ENCODE assay signal across 29 mouse cellular contexts in the genomic region with DNA sequence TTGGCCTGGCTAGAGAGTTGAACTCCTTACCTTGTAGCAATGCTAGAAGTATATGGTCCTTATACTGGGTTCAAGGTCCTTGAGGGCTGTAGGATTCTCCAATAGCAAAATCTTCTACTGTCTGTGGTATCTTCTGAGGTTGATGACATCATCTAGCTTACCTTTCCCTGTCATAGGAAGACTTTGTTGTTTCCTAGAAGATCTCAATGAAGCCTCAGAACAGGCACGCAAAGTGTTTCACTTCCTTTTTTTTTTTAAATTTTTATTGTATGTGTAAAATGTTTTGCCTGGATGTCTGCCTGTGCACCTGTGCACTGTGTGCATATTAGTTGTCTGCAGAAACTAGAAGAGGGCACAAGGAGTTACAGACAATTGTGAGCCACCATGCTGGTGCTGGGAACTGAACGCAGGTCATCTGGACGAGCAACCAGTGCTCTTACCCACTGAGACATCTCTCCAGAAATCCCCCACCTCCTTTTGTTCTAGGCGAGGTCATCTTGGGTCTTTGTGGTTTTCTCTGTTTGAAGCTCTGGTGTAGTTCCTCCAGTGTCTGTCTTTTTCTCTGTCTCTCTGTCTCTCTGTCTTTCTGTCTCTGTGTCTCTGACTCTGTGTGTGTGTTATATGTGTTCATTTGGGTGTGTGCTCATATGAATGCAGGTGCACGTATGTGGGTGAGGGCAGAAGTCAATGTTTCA. TPM values are rescaled to one million over a fixed set of nuclear protein-coding genes. Genes with fewer than 3 reads are reported as not detected.
DNase-seq lines count a peak whose midpoint lies in the region; ATAC-seq and TF ChIP-seq lines count a peak whose summit lies in the region.
"Had no signal": no experiment of that assay in that cellular context is flagged by ENCODE, and none has a peak within 500 bp of the region (broad histone marks: within the 10 kb centered on the region; RNA-seq: fewer than 3 reads in every experiment).

No protein-coding gene starts in this region.

- H3K79me2 ChIP-seq in CH12.LX (replicated peaks; ENCODE audit: control insufficient read depth, extremely low read depth, insufficient read depth, poor library complexity, severe bottlenecking), result no peaks in the 10 kb centered on the region

- 0 out of 2 replicates have a peak, but pooled peaks have one; percentile 15 for ATAC-seq in liver, postnatal 0 days
- ATAC-seq in granulocyte monocyte progenitor cell, adult 5-6 weeks (replicated peaks; ENCODE audit: poor library complexity, severe bottlenecking), result peak; percentile 82
- ATAC-seq: forebrain, embryonic 16.5 days; hindbrain, embryonic 16.5 days; intestine, postnatal 0 days had no signal

- no peak for TF ChIP-seq CTCF in liver, postnatal 0 days (IDR thresholded peaks at IDR 0.05; ENCODE audit: low read depth)
- TF ChIP-seq CTCF in CH12.LX (conservative IDR thresholded peaks at IDR 0.05 in 1 of 2, IDR thresholded peaks at IDR 0.05 in 1 of 2; ENCODE audit: low read depth in 2 of 2, low read length in 2 of 2), result no peak

- 53% methylated on average over 5 of the region's 5 CpGs for WGBS in liver, postnatal 0 days (ENCODE audit: insufficient replicate concordance)

- H3K4me1 ChIP-seq in liver, postnatal 0 days (ENCODE audit: insufficient read depth), result peaks cover 8% of the 10 kb centered on the region; the same call in 1 of the 2 replicates
- H3K4me1 ChIP-seq in CH12.LX (ENCODE audit: control insufficient read depth in 1 of 2, insufficient read depth in 2 of 2), result peaks cover 13 to 37% of the 10 kb centered on the region in 2 experiments
- H3K4me1 ChIP-seq: embryonic facial prominence, embryonic 10.5 days; heart, embryonic 15.5 days; kidney, embryonic 15.5 days; limb, embryonic 15.5 days; midbrain, embryonic 12.5 days; neural tube, embryonic 12.5 days had no signal

- in situ Hi-C loops in CH12.LX (cut with MboI; ENCODE audit: low pct_ligation_motif_present, low pct_unique_long_range_greater_than_20kb, low sequenced_read_pairs), result loop anchor here (25.0 kb wide), 1 partner anchor 181 kb away; no protein-coding TSS in a partner anchor

- no peak for TF ChIP-seq POLR2A in CH12.LX (IDR thresholded peaks at IDR 0.05; ENCODE audit: low read depth, low read length)

- no peak overlapping the region for H3K9ac ChIP-seq in liver, postnatal 0 days (replicated peaks)
- H3K9ac ChIP-seq in CH12.LX (ENCODE audit: insufficient read depth, low read depth), result no peak overlapping the region
- H3K9ac ChIP-seq: heart, embryonic 15.5 days; kidney, embryonic 15.5 days; limb, embryonic 15.5 days; liver, embryonic 15.5 days; midbrain, embryonic 12.5 days; neural tube, embryonic 12.5 days had no signal

- DNase-seq in liver, postnatal 0 days, result no peak
- no peak for DNase-seq in liver
- DNase-seq in CH12.LX (ENCODE audit: extremely low read depth), result peak; percentile 84
- DNase-seq in naive thymus-derived CD4-positive, alpha-beta T cell, adult 2 months (ENCODE audit: low read depth), result peak; percentile 61
- DNase-seq in testis, postnatal 14 days (ENCODE audit: low spot score), result no peak
- no peak for DNase-seq in thymus, postnatal 4 days
- no peak for DNase-seq in right cerebral cortex, postnatal 14 days
- DNase-seq: adrenal gland, adult 2 months; cerebellum, adult 11 months; cerebellum, adult 9-11 months; gastrocnemius, postnatal 36 days; heart, postnatal 36 days; kidney, postnatal 4 days; left cerebral cortex, postnatal 4 days; thymus, postnatal 25 days had no signal

- no peaks in the 10 kb centered on the region for H3K36me3 ChIP-seq in liver, postnatal 0 days (replicated peaks; ENCODE audit: insufficient read depth, low read length)
- no peaks in the 10 kb centered on the region for H3K36me3 ChIP-seq in CH12.LX (replicated peaks in 1 of 2; ENCODE audit: control insufficient read depth in 1 of 2, insufficient read depth in 1 of 2, low read length in 1 of 2)
- H3K36me3 ChIP-seq: embryonic facial prominence, embryonic 10.5 days; heart, embryonic 15.5 days; kidney, embryonic 15.5 days; limb, embryonic 15.5 days; liver, embryonic 15.5 days; midbrain, embryonic 12.5 days; neural tube, embryonic 12.5 days had no signal

- TF ChIP-seq RAD21 in CH12.LX (IDR thresholded peaks at IDR 0.05; ENCODE audit: low read depth, low read length), result no peak

- H3K4me2 ChIP-seq in liver, postnatal 0 days (ENCODE audit: low read depth, low read length), result no peak overlapping the region
- no peak overlapping the region for H3K4me2 ChIP-seq in CH12.LX (ENCODE audit: insufficient read depth, low read depth, poor library complexity, severe bottlenecking)
- H3K4me2 ChIP-seq: heart, embryonic 15.5 days; kidney, embryonic 15.5 days; limb, embryonic 15.5 days; liver, embryonic 15.5 days; midbrain, embryonic 12.5 days; neural tube, embryonic 12.5 days had no signal

- H3K27me3 ChIP-seq in liver, postnatal 0 days (ENCODE audit: insufficient read depth, low read length), result no peaks in the 10 kb centered on the region
- peaks cover 5% of the 10 kb centered on the region for H3K27me3 ChIP-seq in CH12.LX (replicated peaks)
- H3K27me3 ChIP-seq: heart, embryonic 15.5 days; kidney, embryonic 15.5 days; limb, embryonic 15.5 days; liver, embryonic 15.5 days; midbrain, embryonic 12.5 days; neural tube, embryonic 12.5 days had no signal

- no peak for TF ChIP-seq EP300 in liver, postnatal 0 days (IDR thresholded peaks at IDR 0.05; ENCODE audit: low read depth)
- TF ChIP-seq EP300 in CH12.LX (IDR thresholded peaks at IDR 0.05; ENCODE audit: low read length), result peak; percentile 98

- no peak overlapping the region for H3K4me3 ChIP-seq in liver, postnatal 0 days (ENCODE audit: low read depth, low read length)
- H3K4me3 ChIP-seq in CH12.LX (replicated peaks in 1 of 3; ENCODE audit: low read depth in 2 of 3, low read length in 2 of 3, poor library complexity in 1 of 3), result peak overlapping the region in 1 of 3 experiments; percentile 9
- H3K4me3 ChIP-seq: embryonic facial prominence, embryonic 10.5 days; heart, embryonic 15.5 days; kidney, embryonic 15.5 days; left cerebral cortex, adult 2 months; limb, embryonic 15.5 days; liver, embryonic 15.5 days; midbrain, embryonic 12.5 days; neural tube, embryonic 12.5 days had no signal

- H3K9me3 ChIP-seq in liver, postnatal 0 days (ENCODE audit: low read length), result no peaks in the 10 kb centered on the region
- H3K9me3 ChIP-seq in CH12.LX (replicated peaks; ENCODE audit: low read length), result peaks cover 10% of the 10 kb centered on the region
- H3K9me3 ChIP-seq: embryonic facial prominence, embryonic 10.5 days; heart, embryonic 15.5 days; kidney, embryonic 15.5 days; limb, embryonic 15.5 days; liver, embryonic 15.5 days; neural tube, embryonic 12.5 days had no signal

- dilution Hi-C loops in CH12.LX (cut with MboI; ENCODE audit: extremely low pct_ligation_motif_present, extremely low pct_unique_long_range_greater_than_20kb, low sequenced_read_pairs), result no loop called here

- H3K27ac ChIP-seq in liver, postnatal 0 days (ENCODE audit: low read depth), result no peak overlapping the region
- H3K27ac ChIP-seq in CH12.LX (ENCODE audit: insufficient read depth, low read depth), result no peak overlapping the region
- H3K27ac ChIP-seq: embryonic facial prominence, embryonic 10.5 days; heart, embryonic 15.5 days; kidney, embryonic 15.5 days; left cerebral cortex, adult 2 months; limb, embryonic 15.5 days; liver, embryonic 15.5 days; midbrain, embryonic 12.5 days; neural tube, embryonic 12.5 days had no signal

TF ChIP-seq in CH12.LX, 34 proteins besides CTCF, POLR2A, EP300 and RAD21 (continues in another document):
- no peak for TF ChIP-seq CHD1 (IDR thresholded peaks at IDR 0.05; ENCODE audit: low read depth, low read length)
- TF ChIP-seq IRF4 (IDR thresholded peaks at IDR 0.05; ENCODE audit: low read depth, low read length), result peak; percentile 93
- TF ChIP-seq MEF2A (IDR thresholded peaks at IDR 0.05; ENCODE audit: borderline replicate concordance, low read depth, low read length), result peak; percentile 82
- no peak for TF ChIP-seq ZKSCAN1 (IDR thresholded peaks at IDR 0.05; ENCODE audit: borderline replicate concordance, low read depth, low read length)
- TF ChIP-seq MYC (IDR thresholded peaks at IDR 0.05; ENCODE audit: low read depth, low read length), result no peak

RNA-seq across cellular contexts. Expression of a gene that starts 5.7 kb away (rescaled TPM):
- polyA plus RNA-seq in liver, postnatal 0 days (2015; fragmentation: Nextera tagmentation; extraction: Ambion mirVana), result 2.0 and 2.7 TPM in 2 replicates
- total RNA-seq in CH12.LX (2012; rRNA removed) (1.3 and 2.4 TPM in 2 replicates), CH12.LX (2014; rRNA removed) (5.5 and 6.4 TPM in 2 replicates)
- 9.8 and 10.2 TPM in 2 replicates for polyA plus RNA-seq in CH12.LX (2012; ENCODE audit: insufficient read length, low read depth)
- 58.2 and 68.7 TPM in 2 replicates for total RNA-seq in granulocyte monocyte progenitor cell, adult 5-6 weeks (2014; fragmentation: Nextera tagmentation)
- 42.5 and 45.8 TPM in 2 replicates for total RNA-seq in granulocyte monocyte progenitor cell, adult 5-6 weeks (2017)
- polyA plus RNA-seq: forebrain, embryonic 16.5 days; hindbrain, embryonic 16.5 days; intestine, postnatal 0 days had no signal

RNA-seq across cellular contexts. Expression of a gene that starts 22.3 kb away (rescaled TPM):
- polyA plus RNA-seq in liver, postnatal 0 days (2015; fragmentation: Nextera tagmentation; extraction: Ambion mirVana), result 4.7 and 5.1 TPM in 2 replicates
- total RNA-seq in CH12.LX (2012; rRNA removed), result 0.08 TPM in 1 of 2 replicates, not detected in the other
- total RNA-seq in CH12.LX (2014; rRNA removed), result 0.21 and 0.35 TPM in 2 replicates
- polyA plus RNA-seq in CH12.LX (2012; ENCODE audit: insufficient read length, low read depth), result 1.0 and 1.6 TPM in 2 replicates
- 3.1 and 8.2 TPM in 2 replicates for total RNA-seq in granulocyte monocyte progenitor cell, adult 5-6 weeks (2014; fragmentation: Nextera tagmentation)
- 3.0 TPM in 2 replicates for total RNA-seq in granulocyte monocyte progenitor cell, adult 5-6 weeks (2017)
- polyA plus RNA-seq: embryonic facial prominence, embryonic 10.5 days; forebrain, embryonic 16.5 days; neural tube, embryonic 12.5 days had no signal

RNA-seq across cellular contexts. Expression of a gene that starts 29.6 kb away (rescaled TPM):
- polyA plus RNA-seq in liver, postnatal 0 days (2015; fragmentation: Nextera tagmentation; extraction: Ambion mirVana), result 7.9 and 9.2 TPM in 2 replicates
- total RNA-seq in CH12.LX (2012; rRNA removed) (0.13 TPM in 1 of 2 replicates, not detected in the other), CH12.LX (2014; rRNA removed) (0.22 and 0.55 TPM in 2 replicates)
- polyA plus RNA-seq in CH12.LX (2012; ENCODE audit: insufficient read length, low read depth), result 1.1 TPM in 2 replicates
- total RNA-seq in granulocyte monocyte progenitor cell, adult 5-6 weeks (2014; fragmentation: Nextera tagmentation), result 0.56 and 0.99 TPM in 2 replicates
- 1.4 and 2.6 TPM in 2 replicates for total RNA-seq in granulocyte monocyte progenitor cell, adult 5-6 weeks (2017)
- total RNA-seq: gastrocnemius, adult 18-20 months; gastrocnemius, postnatal 36 days had no signal
- polyA plus RNA-seq: forebrain, embryonic 16.5 days had no signal

RNA-seq across cellular contexts. Expression of a gene that starts 46.1 kb away (rescaled TPM):
- 12.2 and 14.3 TPM in 2 replicates for polyA plus RNA-seq in liver, postnatal 0 days (2015; fragmentation: Nextera tagmentation; extraction: Ambion mirVana)
- total RNA-seq in CH12.LX (2012; rRNA removed) (not detected in 2 replicates), CH12.LX (2014; rRNA removed) (not detected in 2 replicates)
- polyA plus RNA-seq in CH12.LX (2012; ENCODE audit: insufficient read length, low read depth), result not detected in 2 replicates
- 84.6 and 114 TPM in 2 replicates for total RNA-seq in granulocyte monocyte progenitor cell, adult 5-6 weeks (2014; fragmentation: Nextera tagmentation)
- total RNA-seq in granulocyte monocyte progenitor cell, adult 5-6 weeks (2017), result 126 and 147 TPM in 2 replicates
- total RNA-seq: gastrocnemius, adult 18-20 months; gastrocnemius, postnatal 36 days; heart, postnatal 36 days had no signal
- polyA plus RNA-seq: adrenal gland, adult 2 months; embryonic facial prominence, embryonic 10.5 days; forebrain, embryonic 16.5 days; hindbrain, embryonic 16.5 days; intestine, postnatal 0 days; kidney, embryonic 15.5 days; midbrain, embryonic 12.5 days; neural tube, embryonic 12.5 days; stomach, embryonic 14.5 days had no signal

RNA-seq across cellular contexts. Expression of a gene that starts 52.6 kb away (rescaled TPM):
- 5.6 and 6.3 TPM in 2 replicates for polyA plus RNA-seq in liver, postnatal 0 days (2015; fragmentation: Nextera tagmentation; extraction: Ambion mirVana)
- not detected in 2 replicates for total RNA-seq in CH12.LX (2012; rRNA removed)
- total RNA-seq in CH12.LX (2014; rRNA removed), result not detected in 2 replicates
- polyA plus RNA-seq in CH12.LX (2012; ENCODE audit: insufficient read length, low read depth), result not detected in 2 replicates
- total RNA-seq in granulocyte monocyte progenitor cell, adult 5-6 weeks (2014; fragmentation: Nextera tagmentation), result 2.8 and 6.4 TPM in 2 replicates
- total RNA-seq in granulocyte monocyte progenitor cell, adult 5-6 weeks (2017), result 3.7 and 4.2 TPM in 2 replicates

Comparison
In these comparisons a context has a peak if more than half of its experiments do, and no peak if none do; other contexts are left out.
1. DNase-seq: peak in CH12.LX (single experiment) and naive thymus-derived CD4-positive, alpha-beta T cell, adult 2 months (single experiment); none in liver, postnatal 0 days (single experiment), liver (single experiment), testis, postnatal 14 days (single experiment), thymus, postnatal 4 days (single experiment) and right cerebral cortex, postnatal 14 days (single experiment).
2. RNA of a gene that starts 5.7 kb away (total RNA-seq): 42.5 to 68.7 TPM in granulocyte monocyte progenitor cell, adult 5-6 weeks; 1.3 to 6.4 TPM in CH12.LX; every median in the first group is over 4 times any median in the second.